Mouse (Mus musculus) layer of hippocampus, adult 9-11 months (tissue): Measurements from ENCODE around the gene Chac1.

Source experiments
- DNase-seq: peaks from one replicate; pipeline ENCODE4 v3.0.0; 2022

The Chac1 gene

DNA sequence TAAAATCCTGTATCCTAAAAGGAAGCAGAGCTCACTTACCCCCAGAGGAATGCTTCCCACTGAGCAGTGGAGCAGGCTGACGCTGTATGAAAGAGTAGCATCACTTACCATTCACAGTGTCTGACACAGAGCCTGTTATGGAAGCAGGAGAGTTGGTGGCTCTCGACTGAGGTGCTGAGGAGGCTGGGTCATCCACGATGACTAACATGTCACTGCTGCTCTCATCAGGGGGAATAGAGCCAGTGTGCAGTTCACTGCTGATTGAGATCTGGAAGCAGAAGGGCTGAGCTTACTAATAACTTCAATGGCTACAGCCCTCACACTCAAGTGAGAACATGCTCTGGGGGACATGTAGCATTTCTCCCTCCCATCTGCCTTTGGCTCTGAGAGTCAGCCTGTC lies 28.4 kb downstream of the Chac1 start:
- DNase-seq: no peak

DNA sequence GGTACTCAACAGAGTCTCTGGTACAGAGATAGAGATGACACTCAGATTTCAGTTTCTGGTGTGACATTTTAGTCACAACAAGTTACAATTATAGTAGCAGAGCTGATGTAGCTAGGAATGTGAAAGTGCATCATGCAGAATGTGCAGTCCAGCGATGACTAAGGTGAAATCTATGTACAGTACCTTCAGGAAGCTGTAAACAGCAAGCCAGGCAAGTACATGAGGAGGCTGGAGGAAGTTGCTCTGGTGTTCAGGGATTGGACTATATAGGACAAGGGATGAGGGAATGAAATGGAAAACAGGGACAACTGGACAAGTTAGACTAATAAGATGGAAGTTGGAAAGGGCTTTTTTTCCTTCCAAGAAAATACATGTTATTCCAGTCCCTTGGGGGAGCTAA lies 37.2 kb downstream of the Chac1 start:
- DNase-seq: no peak

GRCm38 (mm10) chr2:119389992-119390391 lies 39.0 kb downstream of the Chac1 start:
- no peak for DNase-seq

DNA sequence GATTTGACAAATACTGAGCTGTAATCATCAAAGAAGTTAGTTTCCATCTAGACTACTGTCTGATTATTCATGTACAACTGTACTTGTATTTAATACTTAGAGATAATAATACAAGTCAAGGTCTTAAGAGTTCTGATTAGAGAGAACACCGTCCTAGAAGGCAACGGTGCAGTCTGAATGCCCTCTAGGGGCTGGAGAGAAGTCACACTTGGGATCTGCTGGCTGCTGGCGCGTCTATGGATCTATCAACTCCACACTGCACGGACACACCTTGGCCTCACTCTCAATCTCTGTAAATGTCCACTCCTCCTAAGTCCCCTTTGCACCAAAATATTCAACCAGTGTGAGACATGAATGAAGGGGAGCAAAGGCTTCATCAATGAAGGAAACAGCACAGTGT lies 47.2 kb downstream of the Chac1 start:
- DNase-seq: no peak

DNA sequence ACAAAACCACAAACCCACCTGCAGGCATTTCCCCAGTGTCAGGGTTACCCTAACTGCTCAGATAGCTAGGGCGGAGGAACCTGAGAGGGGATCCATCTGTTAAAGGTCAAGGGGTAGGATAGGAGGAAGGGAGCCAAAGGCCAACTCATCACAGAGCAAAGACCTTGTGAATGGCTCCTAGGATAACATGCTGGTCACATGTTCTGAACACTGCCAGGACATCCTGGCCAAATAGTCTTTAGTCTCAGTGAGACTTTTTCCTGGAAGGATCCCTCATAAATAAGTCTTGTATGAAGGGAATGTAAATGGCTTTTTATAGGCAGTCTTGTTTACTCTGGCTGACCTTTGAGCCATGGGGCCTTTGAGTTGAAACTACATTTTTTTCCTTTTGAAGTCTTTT lies 47.6 kb downstream of the Chac1 start:
- no peak for DNase-seq

GRCm38 (mm10) chr2:119399313-119399712 lies 48.3 kb downstream of the Chac1 start:
- no peak for DNase-seq
